Mouse (Mus musculus): Measurements from ENCODE around the gene Dapk3. TPM values are rescaled to one million over a fixed set of nuclear protein-coding genes. Genes with fewer than 3 reads are reported as not detected.
A peak's percentile ranks its signal among the peaks of the same experiment; 100 is the strongest.

Gene Dapk3
- polyA plus RNA-seq, 1 experiment from 2014 or later = 52.0 TPM

- peaks cover 32% of the 10 kb centered on the region for H3K4me1 ChIP-seq
- no peak overlapping the region for H3K4me3 ChIP-seq
- WGBS = 80% methylated on average over 6 of the region's 6 CpGs
- peaks cover 47% of the 10 kb centered on the region for H3K36me3 ChIP-seq
- peak overlapping the region; percentile 16; the same call in 1 of the 2 replicates for H3K27ac ChIP-seq
- no peak for DNase-seq (ENCODE audit: low spot score)
- no peaks in the 10 kb centered on the region for H3K9me3 ChIP-seq (replicated peaks)
- peaks cover 32% of the 10 kb centered on the region for H3K27me3 ChIP-seq (ENCODE audit: low read depth, poor library complexity, severe bottlenecking)
These were observed 8.1 kb downstream of the Dapk3 start for GRCm38 (mm10) chr10:81190912-81191321.

GRCm38 (mm10) chr10:81191342-81191982, 8.7 kb downstream of the Dapk3 start:
- WGBS = 89% methylated on average over 18 of the region's 18 CpGs
- no peaks in the 10 kb centered on the region for H3K9me3 ChIP-seq (replicated peaks)
- peak overlapping the region; percentile 66 for H3K4me3 ChIP-seq
- peak overlapping the region; percentile 90; the same call in 1 of the 2 replicates for H3K27ac ChIP-seq
- peaks cover 32% of the 10 kb centered on the region for H3K4me1 ChIP-seq
- peaks cover 37% of the 10 kb centered on the region for H3K27me3 ChIP-seq (ENCODE audit: low read depth, poor library complexity, severe bottlenecking)
- H3K36me3 ChIP-seq = peaks cover 44% of the 10 kb centered on the region
- no peak for DNase-seq (ENCODE audit: low spot score)

- Histone ChIP-seq H3K27ac (peak overlapping the region; percentile 90), H3K4me1 (peaks cover 32% of the 10 kb centered on the region), H3K27me3 (ENCODE audit: low read depth, poor library complexity, severe bottlenecking) (peaks cover 47% of the 10 kb centered on the region), H3K36me3 (peaks cover 35% of the 10 kb centered on the region), H3K9me3 (replicated peaks) (no peaks in the 10 kb centered on the region), H3K4me3 (peak overlapping the region; percentile 66)
- peak; percentile 82 for DNase-seq (ENCODE audit: low spot score)
- under 1% methylated on average over 93 of the region's 93 CpGs for WGBS
These were observed 9.6 kb downstream of the Dapk3 start for GRCm38 (mm10) chr10:81192270-81192967.

- Histone ChIP-seq H3K4me1 (peaks cover 32% of the 10 kb centered on the region), H3K36me3 (peaks cover 29% of the 10 kb centered on the region), H3K27ac (peak overlapping the region; percentile 90), H3K4me3 (peak overlapping the region; percentile 66), H3K27me3 (ENCODE audit: low read depth, poor library complexity, severe bottlenecking) (peaks cover 50% of the 10 kb centered on the region), H3K9me3 (replicated peaks) (no peaks in the 10 kb centered on the region)
- 7% methylated on average over 19 of the region's 19 CpGs for WGBS
- DNase-seq (ENCODE audit: low spot score) = peak; percentile 57
These were observed 10.2 kb downstream of the Dapk3 start for GRCm38 (mm10) chr10:81192968-81193501.

GRCm38 (mm10) chr10:81193991-81194774, 11.4 kb downstream of the Dapk3 start:
- Histone ChIP-seq H3K27me3 (ENCODE audit: low read depth, poor library complexity, severe bottlenecking) (peaks cover 51% of the 10 kb centered on the region), H3K4me1 (peaks cover 32% of the 10 kb centered on the region), H3K27ac (no peak overlapping the region), H3K9me3 (replicated peaks) (no peaks in the 10 kb centered on the region), H3K4me3 (peak overlapping the region; percentile 13; the same call in 1 of the 2 replicates), H3K36me3 (peaks cover 19% of the 10 kb centered on the region)
- no peak for DNase-seq (ENCODE audit: low spot score)
- 22% methylated on average over 37 of the region's 37 CpGs for WGBS

- no peaks in the 10 kb centered on the region for H3K9me3 ChIP-seq (replicated peaks)
- H3K4me1 ChIP-seq = peaks cover 32% of the 10 kb centered on the region
- peaks cover 61% of the 10 kb centered on the region for H3K27me3 ChIP-seq (ENCODE audit: low read depth, poor library complexity, severe bottlenecking)
- WGBS = 68% methylated on average over 4 of the region's 4 CpGs
- no peak for DNase-seq (ENCODE audit: low spot score)
- peaks cover 11% of the 10 kb centered on the region for H3K36me3 ChIP-seq
- H3K27ac ChIP-seq = no peak overlapping the region
- H3K4me3 ChIP-seq = no peak overlapping the region
These were observed 12.5 kb downstream of the Dapk3 start for GRCm38 (mm10) chr10:81195300-81195699.

GRCm38 (mm10) chr10:81196470-81197065, 13.8 kb downstream of the Dapk3 start:
- H3K27me3 ChIP-seq (ENCODE audit: low read depth, poor library complexity, severe bottlenecking) = peaks cover 68% of the 10 kb centered on the region

GRCm38 (mm10) chr10:81197305-81197704, 14.5 kb downstream of the Dapk3 start:
- Histone ChIP-seq H3K4me1 (peaks cover 20% of the 10 kb centered on the region), H3K4me3 (no peak overlapping the region), H3K27me3 (ENCODE audit: low read depth, poor library complexity, severe bottlenecking) (peaks cover 68% of the 10 kb centered on the region), H3K36me3 (no peaks in the 10 kb centered on the region), H3K9me3 (replicated peaks) (no peaks in the 10 kb centered on the region), H3K27ac (no peak overlapping the region)
- 51% methylated on average over 6 of the region's 6 CpGs for WGBS
- DNase-seq (ENCODE audit: low spot score) = no peak

More at GRCm38 (mm10) chr10:81196470-81197065, 13.8 kb downstream of the Dapk3 start:
- H3K4me1 ChIP-seq = peaks cover 28% of the 10 kb centered on the region
- H3K27ac ChIP-seq = no peak overlapping the region
- no peak overlapping the region for H3K4me3 ChIP-seq
- no peaks in the 10 kb centered on the region for H3K36me3 ChIP-seq
- 68% methylated on average over 11 of the region's 11 CpGs for WGBS
- no peaks in the 10 kb centered on the region for H3K9me3 ChIP-seq (replicated peaks)
- no peak for DNase-seq (ENCODE audit: low spot score)

GRCm38 (mm10) chr10:81198230-81198629, 15.4 kb downstream of the Dapk3 start:
- Histone ChIP-seq H3K4me1 (peaks cover 11% of the 10 kb centered on the region), H3K9me3 (replicated peaks) (no peaks in the 10 kb centered on the region), H3K36me3 (no peaks in the 10 kb centered on the region), H3K27me3 (ENCODE audit: low read depth, poor library complexity, severe bottlenecking) (peaks cover 63% of the 10 kb centered on the region), H3K4me3 (no peak overlapping the region), H3K27ac (no peak overlapping the region)
- peak; percentile 74 for DNase-seq (ENCODE audit: low spot score)
- 2% methylated on average over 9 of the region's 9 CpGs for WGBS

- Histone ChIP-seq H3K27ac (no peak overlapping the region), H3K4me3 (no peak overlapping the region), H3K27me3 (ENCODE audit: low read depth, poor library complexity, severe bottlenecking) (peaks cover 55% of the 10 kb centered on the region), H3K9me3 (replicated peaks) (no peaks in the 10 kb centered on the region), H3K4me1 (peaks cover 7% of the 10 kb centered on the region), H3K36me3 (no peaks in the 10 kb centered on the region)
- 87% methylated on average over 6 of the region's 6 CpGs for WGBS
- DNase-seq (ENCODE audit: low spot score) = no peak
These were observed 16.2 kb downstream of the Dapk3 start for GRCm38 (mm10) chr10:81198990-81199389.

- Histone ChIP-seq H3K27me3 (ENCODE audit: low read depth, poor library complexity, severe bottlenecking) (peaks cover 44% of the 10 kb centered on the region), H3K36me3 (no peaks in the 10 kb centered on the region), H3K4me3 (no peak overlapping the region), H3K9me3 (replicated peaks) (no peaks in the 10 kb centered on the region), H3K27ac (no peak overlapping the region), H3K4me1 (no peaks in the 10 kb centered on the region)
- 85% methylated on average over 13 of the region's 13 CpGs for WGBS
- no peak for DNase-seq (ENCODE audit: low spot score)
These were observed 17.3 kb downstream of the Dapk3 start for GRCm38 (mm10) chr10:81200141-81200540.

- H3K4me1 ChIP-seq = no peaks in the 10 kb centered on the region
- no peaks in the 10 kb centered on the region for H3K9me3 ChIP-seq (replicated peaks)
- H3K4me3 ChIP-seq = no peak overlapping the region
- no peak for DNase-seq (ENCODE audit: low spot score)
- no peaks in the 10 kb centered on the region for H3K36me3 ChIP-seq
- 79% methylated on average over 20 of the region's 20 CpGs for WGBS
- H3K27me3 ChIP-seq (ENCODE audit: low read depth, poor library complexity, severe bottlenecking) = peaks cover 38% of the 10 kb centered on the region
- no peak overlapping the region for H3K27ac ChIP-seq
These were observed 17.9 kb downstream of the Dapk3 start for GRCm38 (mm10) chr10:81200605-81201287.

Data from limb, embryonic 10.5 days (tissue).